Mouse (Mus musculus) urinary bladder, postnatal 14 days (tissue): ENCODE results near the gene Slc38a6.

Source experiments
- DNase-seq: peaks from one replicate; pipeline ENCODE4 v3.0.0; 2021; ENCODE audit warnings: low spot score

Gene Slc38a6

GRCm38 (mm10) chr12:73357311-73357710 lies 70.7 kb downstream of the Slc38a6 start:
- no peak for DNase-seq

- DNase-seq = no peak
Observed at GRCm38 (mm10) chr12:73357736-73358135, 71.2 kb downstream of the Slc38a6 start.

- peak; percentile 55 for DNase-seq
Observed at GRCm38 (mm10) chr12:73358640-73359039, 72.1 kb downstream of the Slc38a6 start.

- DNase-seq = no peak
Observed at GRCm38 (mm10) chr12:73359520-73359919, 72.9 kb downstream of the Slc38a6 start.

- no peak for DNase-seq
Observed at GRCm38 (mm10) chr12:73361201-73361600, 74.6 kb downstream of the Slc38a6 start.

GRCm38 (mm10) chr12:73363401-73363800 lies 76.8 kb downstream of the Slc38a6 start:
- DNase-seq = no peak

GRCm38 (mm10) chr12:73363956-73364355 lies 77.4 kb downstream of the Slc38a6 start:
- DNase-seq = no peak

GRCm38 (mm10) chr12:73366581-73366980 lies 80.0 kb downstream of the Slc38a6 start:
- no peak for DNase-seq

- DNase-seq = no peak
Observed at GRCm38 (mm10) chr12:73367460-73368079, 81.0 kb downstream of the Slc38a6 start.

GRCm38 (mm10) chr12:73368868-73369608 lies 82.5 kb downstream of the Slc38a6 start:
- DNase-seq = no peak

- no peak for DNase-seq
Observed at GRCm38 (mm10) chr12:73370367-73370944, 83.9 kb downstream of the Slc38a6 start.

- DNase-seq = no peak
Observed at GRCm38 (mm10) chr12:73371132-73371531, 84.6 kb downstream of the Slc38a6 start.

GRCm38 (mm10) chr12:73378026-73378425 lies 91.4 kb downstream of the Slc38a6 start:
- DNase-seq = no peak

GRCm38 (mm10) chr12:73378724-73379355 lies 92.3 kb downstream of the Slc38a6 start:
- DNase-seq = no peak

GRCm38 (mm10) chr12:73380686-73381360 lies 94.2 kb downstream of the Slc38a6 start:
- DNase-seq = no peak

GRCm38 (mm10) chr12:73381452-73381851 lies 94.9 kb downstream of the Slc38a6 start:
- no peak for DNase-seq

- DNase-seq = peak; percentile 56
Observed at GRCm38 (mm10) chr12:73382290-73383178, 96.0 kb downstream of the Slc38a6 start.

GRCm38 (mm10) chr12:73383179-73383510 lies 96.6 kb downstream of the Slc38a6 start:
- DNase-seq = no peak

GRCm38 (mm10) chr12:73383861-73384260 lies 97.3 kb downstream of the Slc38a6 start:
- DNase-seq = no peak

GRCm38 (mm10) chr12:73384747-73385146 lies 98.2 kb downstream of the Slc38a6 start:
- DNase-seq = no peak

- DNase-seq = no peak
Observed at GRCm38 (mm10) chr12:73392507-73392906, 105.9 kb downstream of the Slc38a6 start.
